Mouse (Mus musculus): ENCODE data around the gene Pwwp2b.

The Pwwp2b gene

DNA sequence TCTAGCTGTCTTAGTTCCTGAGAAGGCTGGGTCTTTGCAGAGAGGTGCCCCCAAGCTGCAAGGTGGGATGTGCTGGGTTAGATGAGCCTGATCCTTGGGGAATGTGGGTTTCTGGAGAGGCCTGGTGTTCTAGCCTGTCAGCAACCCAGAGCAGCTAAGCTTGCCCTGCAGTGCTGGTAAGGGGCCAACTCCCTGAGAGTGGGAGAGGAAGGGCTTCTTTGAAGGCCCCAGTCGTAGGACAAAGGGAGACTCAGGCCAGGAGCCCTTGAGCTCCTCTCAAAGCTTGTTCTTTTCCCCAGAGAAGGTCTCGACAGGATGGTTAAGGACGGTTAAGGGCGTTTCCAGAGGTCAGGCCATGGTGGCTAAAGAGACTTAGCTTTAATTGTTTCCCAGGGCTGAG is 16.1 kb downstream of the Pwwp2b start:
- DNase-seq (ENCODE audit: low read depth): no peak

GRCm38 (mm10) chr7:139265634-139266033 is 17.4 kb downstream of the Pwwp2b start:
- DNase-seq (ENCODE audit: low read depth): no peak

GRCm38 (mm10) chr7:139266431-139266830 is 18.1 kb downstream of the Pwwp2b start:
- no peak for DNase-seq (ENCODE audit: low read depth)

- no peak for DNase-seq (ENCODE audit: low read depth)
Observed at GRCm38 (mm10) chr7:139266886-139267870, 18.9 kb downstream of the Pwwp2b start.

- DNase-seq (ENCODE audit: low read depth): no peak
Observed at GRCm38 (mm10) chr7:139270738-139271137, 22.5 kb downstream of the Pwwp2b start.

GRCm38 (mm10) chr7:139271871-139272270 is 23.6 kb downstream of the Pwwp2b start:
- DNase-seq (ENCODE audit: low read depth): no peak

- no peak for DNase-seq (ENCODE audit: low read depth)
Observed at GRCm38 (mm10) chr7:139272639-139273396, 24.5 kb downstream of the Pwwp2b start.

GRCm38 (mm10) chr7:139273397-139273719 is 25.1 kb downstream of the Pwwp2b start:
- no peak for DNase-seq (ENCODE audit: low read depth)

- DNase-seq (ENCODE audit: low read depth): no peak
Observed at GRCm38 (mm10) chr7:139275586-139275985, 27.3 kb downstream of the Pwwp2b start.

GRCm38 (mm10) chr7:139276150-139276549 is 27.9 kb downstream of the Pwwp2b start:
- no peak for DNase-seq (ENCODE audit: low read depth)

GRCm38 (mm10) chr7:139277536-139277935 is 29.3 kb downstream of the Pwwp2b start:
- no peak for DNase-seq (ENCODE audit: low read depth)

GRCm38 (mm10) chr7:139279571-139279970 is 31.3 kb downstream of the Pwwp2b start:
- no peak for DNase-seq (ENCODE audit: low read depth)

- no peak for DNase-seq (ENCODE audit: low read depth)
Observed at GRCm38 (mm10) chr7:139280044-139280443, 31.8 kb downstream of the Pwwp2b start.

- no peak for DNase-seq (ENCODE audit: low read depth)
Observed at GRCm38 (mm10) chr7:139281195-139281594, 32.9 kb downstream of the Pwwp2b start.

- no peak for DNase-seq (ENCODE audit: low read depth)
Observed at GRCm38 (mm10) chr7:139282037-139282436, 33.8 kb downstream of the Pwwp2b start.

GRCm38 (mm10) chr7:139285295-139285943 is 37.1 kb downstream of the Pwwp2b start:
- DNase-seq (ENCODE audit: low read depth): no peak

GRCm38 (mm10) chr7:139288540-139288939 is 40.3 kb downstream of the Pwwp2b start:
- no peak for DNase-seq (ENCODE audit: low read depth)

- no peak for DNase-seq (ENCODE audit: low read depth)
Observed at GRCm38 (mm10) chr7:139293350-139293749, 45.1 kb downstream of the Pwwp2b start.

DNA sequence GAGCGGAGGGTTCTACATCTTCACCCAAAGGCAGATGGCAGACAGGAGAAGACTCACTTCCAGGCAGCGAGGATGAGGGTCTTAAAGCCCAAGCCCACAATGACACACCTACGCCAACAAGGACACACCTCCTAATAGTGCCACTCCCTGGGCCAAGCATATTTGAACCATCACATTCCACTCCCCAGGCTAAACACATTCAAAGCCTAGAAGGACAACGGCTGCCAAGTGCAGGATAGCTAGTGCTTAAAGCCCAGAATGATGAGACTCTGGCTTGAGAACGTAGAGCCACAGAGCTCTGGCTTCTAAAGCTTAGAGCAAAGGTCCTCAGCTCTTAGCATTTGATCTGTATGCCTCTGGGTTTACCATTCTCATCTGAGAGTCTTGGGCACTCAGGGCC is 45.8 kb downstream of the Pwwp2b start:
- DNase-seq (ENCODE audit: low read depth): no peak

GRCm38 (mm10) chr7:139295653-139296052 is 47.4 kb downstream of the Pwwp2b start:
- no peak for DNase-seq (ENCODE audit: low read depth)

DNA sequence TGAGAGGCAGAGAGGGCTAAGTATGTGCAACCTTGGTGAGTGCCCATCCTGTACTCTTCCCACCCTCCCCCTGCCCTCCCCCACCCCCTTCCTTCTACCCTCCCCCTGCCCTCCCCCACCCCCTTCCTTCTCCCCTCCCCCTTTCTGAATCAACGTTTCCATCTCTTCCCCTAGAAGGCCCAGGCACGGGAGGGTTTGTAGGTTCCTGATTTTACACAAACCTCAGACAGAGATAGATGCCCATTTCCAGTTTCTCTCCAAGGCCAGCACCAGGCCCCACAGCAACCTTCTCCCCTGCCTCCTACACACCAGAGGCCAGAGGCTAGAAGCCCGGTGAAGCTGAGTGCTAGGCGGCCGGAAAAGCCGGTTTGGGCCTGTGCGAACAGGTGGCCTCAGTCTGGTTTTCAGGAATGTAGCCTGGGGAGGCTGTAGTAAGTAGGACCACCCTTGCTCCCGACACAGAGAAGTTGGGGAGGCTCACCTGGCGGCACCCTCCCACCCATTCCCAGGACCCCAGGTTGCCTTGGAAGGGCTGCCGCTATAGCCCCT is 48.3 kb downstream of the Pwwp2b start:
- no peak for DNase-seq (ENCODE audit: low read depth)

DNA sequence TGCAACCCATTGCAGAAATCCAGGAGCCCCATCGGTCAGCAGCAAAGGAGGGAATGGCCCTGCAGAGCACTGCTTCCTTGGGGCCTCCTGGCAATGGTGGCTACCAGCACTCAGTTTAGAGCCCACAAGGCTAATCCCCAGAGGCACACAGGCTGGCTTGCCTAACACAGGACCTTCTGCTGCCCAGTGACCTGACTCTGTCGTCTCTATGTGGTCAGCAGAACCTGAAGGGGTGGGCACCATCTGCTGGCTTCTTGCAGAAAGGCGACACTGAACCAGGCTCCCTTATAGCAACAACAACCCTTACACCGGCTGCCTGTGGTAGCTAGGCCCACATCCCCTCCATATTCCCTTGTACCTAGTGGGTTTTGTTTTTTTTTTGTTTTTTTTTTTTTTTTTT is 50.2 kb downstream of the Pwwp2b start:
- no peak for DNase-seq (ENCODE audit: low read depth)

Measured in c-Kit-positive CD71-negative TER-119-negative erythroid progenitor cells, embryonic 14.5 days (primary cell).